Comparison of ENCODE assay signal across 9 mouse cellular contexts in the genomic region with DNA sequence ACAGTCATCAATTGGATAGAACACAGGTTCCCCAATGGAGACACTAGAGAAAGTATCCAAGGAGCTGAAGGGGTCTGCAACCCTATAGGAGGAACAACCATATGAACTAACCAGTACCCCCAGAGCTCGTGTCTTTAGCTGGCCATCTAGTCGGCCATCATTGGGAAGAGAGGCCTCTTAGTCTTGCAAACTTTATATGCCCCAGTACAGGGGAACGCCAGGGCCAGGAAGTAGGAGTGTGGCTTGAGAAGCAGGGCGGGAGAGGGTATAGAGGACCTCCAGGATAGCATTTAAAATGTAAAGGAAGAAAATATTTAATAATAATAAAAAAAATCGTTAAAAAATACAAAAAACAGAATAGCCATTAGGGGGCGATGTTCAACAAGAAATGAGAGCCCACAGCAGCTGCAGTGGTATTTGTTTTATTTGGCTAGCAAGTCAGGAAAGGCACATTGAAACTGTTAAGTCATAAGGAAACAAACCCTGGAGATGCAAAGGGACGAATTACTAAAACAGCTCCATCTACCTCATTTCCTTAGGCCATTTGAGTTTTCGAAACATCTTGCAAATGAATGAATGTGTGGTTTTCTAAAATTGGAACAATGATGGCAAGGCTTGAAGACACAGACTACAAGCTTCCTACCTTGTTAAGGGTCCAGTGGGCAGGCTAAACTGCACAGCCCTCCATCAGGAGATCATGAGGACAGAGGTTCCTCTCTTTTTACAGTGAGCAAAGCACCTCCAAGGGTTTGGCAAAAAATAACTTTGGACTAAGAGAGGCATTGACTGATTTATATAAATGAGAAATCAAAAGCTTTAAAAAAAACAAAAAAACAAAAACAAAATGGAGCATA.
DNase-seq lines count a peak whose midpoint lies in the region; ATAC-seq and TF ChIP-seq lines count a peak whose summit lies in the region.
"Had no signal": no experiment of that assay in that cellular context is flagged by ENCODE, and none has a peak within 500 bp of the region (broad histone marks: within the 10 kb centered on the region; RNA-seq: fewer than 3 reads in every experiment).

No protein-coding gene starts in this region.

- H3K27me3 ChIP-seq in midbrain, embryonic 14.5 days (ENCODE audit: control insufficient read depth, insufficient read depth, low read length) = no peaks in the 10 kb centered on the region
- no peaks in the 10 kb centered on the region for H3K27me3 ChIP-seq in kidney, embryonic 14.5 days (ENCODE audit: control insufficient read depth, insufficient read depth, low read length)
- H3K27me3 ChIP-seq: heart, embryonic 13.5 days had no signal

- H3K4me3 ChIP-seq in left cerebral cortex, adult 2 months = no peak overlapping the region
- no peak overlapping the region for H3K4me3 ChIP-seq in midbrain, embryonic 14.5 days (replicated peaks; ENCODE audit: low read depth, low read length)
- H3K4me3 ChIP-seq in kidney, embryonic 14.5 days (ENCODE audit: low read length) = no peak overlapping the region
- H3K4me3 ChIP-seq: heart, embryonic 13.5 days had no signal

- no peaks in the 10 kb centered on the region for H3K4me1 ChIP-seq in midbrain, embryonic 14.5 days (ENCODE audit: control insufficient read depth, insufficient read depth, low read length)
- no peaks in the 10 kb centered on the region for H3K4me1 ChIP-seq in kidney, embryonic 14.5 days (ENCODE audit: control insufficient read depth, insufficient read depth, low read length)
- H3K4me1 ChIP-seq: heart, embryonic 13.5 days had no signal

- H3K9me3 ChIP-seq in midbrain, embryonic 14.5 days (ENCODE audit: control insufficient read depth, low read length) = no peaks in the 10 kb centered on the region
- no peaks in the 10 kb centered on the region for H3K9me3 ChIP-seq in kidney, embryonic 14.5 days (ENCODE audit: control insufficient read depth, low read length)
- H3K9me3 ChIP-seq: heart, embryonic 13.5 days had no signal

- H3K9ac ChIP-seq in midbrain, embryonic 14.5 days (replicated peaks; ENCODE audit: low read length) = no peak overlapping the region
- no peak overlapping the region for H3K9ac ChIP-seq in kidney, embryonic 14.5 days (ENCODE audit: low read depth, low read length)
- H3K9ac ChIP-seq: heart, embryonic 13.5 days had no signal

- H3K36me3 ChIP-seq in midbrain, embryonic 14.5 days (ENCODE audit: control insufficient read depth, insufficient read depth, low read length) = no peaks in the 10 kb centered on the region
- H3K36me3 ChIP-seq in kidney, embryonic 14.5 days (ENCODE audit: control insufficient read depth, insufficient read depth, low read length) = no peaks in the 10 kb centered on the region
- H3K36me3 ChIP-seq: heart, embryonic 13.5 days had no signal

- no peak overlapping the region for H3K4me2 ChIP-seq in midbrain, embryonic 14.5 days (ENCODE audit: low read length)
- no peak overlapping the region for H3K4me2 ChIP-seq in kidney, embryonic 14.5 days (replicated peaks; ENCODE audit: low read depth, low read length)
- H3K4me2 ChIP-seq: heart, embryonic 13.5 days had no signal

- DNase-seq in left cerebral cortex, adult 2 months (ENCODE audit: extremely low spot score in 1 of 2, low spot score in 2 of 2) = no peak
- no peak for DNase-seq in left cerebral cortex, adult 11 months (ENCODE audit: low spot score)
- peak; percentile 66 for DNase-seq in NIH3T3 (ENCODE audit: low read depth)
- DNase-seq in fat pad, adult 2 months (ENCODE audit: extremely low read depth, low read depth, low spot score) = peak; percentile 13
- peak; percentile 80 for DNase-seq in midbrain, embryonic 14.5 days
- DNase-seq in cerebellum, adult 8-10 months = no peak
- no peak for DNase-seq in cerebellum, adult 18-20 months

- peak; percentile 64 for TF ChIP-seq CTCF in left cerebral cortex, adult 2 months (IDR thresholded peaks at IDR 0.05)

- intact Hi-C loops in left cerebral cortex, adult 2 months (cut with DNase I) = loop anchor here (10.0 kb wide), 1 partner anchor 415 kb away; no protein-coding TSS in a partner anchor

- 34% methylated on average over 8 of the region's 8 CpGs for WGBS in midbrain, embryonic 14.5 days
- 25% methylated on average over 8 of the region's 8 CpGs for WGBS in kidney, embryonic 14.5 days

- no peak overlapping the region for H3K27ac ChIP-seq in left cerebral cortex, adult 2 months
- no peak overlapping the region for H3K27ac ChIP-seq in midbrain, embryonic 14.5 days (replicated peaks; ENCODE audit: low read depth, low read length)
- H3K27ac ChIP-seq in kidney, embryonic 14.5 days (ENCODE audit: low read depth, low read length) = no peak overlapping the region
- H3K27ac ChIP-seq: heart, embryonic 13.5 days had no signal

- peak; percentile 62; the same call in 1 of the 2 replicates for ATAC-seq in midbrain, embryonic 14.5 days (ENCODE audit: low FRiP score, low TSS enrichment)
- no peak for ATAC-seq in kidney, embryonic 14.5 days (ENCODE audit: low FRiP score, low TSS enrichment)

Comparison
In these comparisons a context has a peak if more than half of its experiments do, and no peak if none do; other contexts are left out.
1. DNase-seq: peak in NIH3T3 (single experiment), fat pad, adult 2 months (single experiment) and midbrain, embryonic 14.5 days (single experiment); none in left cerebral cortex, adult 2 months (0 of 2), left cerebral cortex, adult 11 months (single experiment), cerebellum, adult 8-10 months (single experiment) and cerebellum, adult 18-20 months (0 of 2).